23 mouse cellular contexts compared by ENCODE assay signal in the genomic region with DNA sequence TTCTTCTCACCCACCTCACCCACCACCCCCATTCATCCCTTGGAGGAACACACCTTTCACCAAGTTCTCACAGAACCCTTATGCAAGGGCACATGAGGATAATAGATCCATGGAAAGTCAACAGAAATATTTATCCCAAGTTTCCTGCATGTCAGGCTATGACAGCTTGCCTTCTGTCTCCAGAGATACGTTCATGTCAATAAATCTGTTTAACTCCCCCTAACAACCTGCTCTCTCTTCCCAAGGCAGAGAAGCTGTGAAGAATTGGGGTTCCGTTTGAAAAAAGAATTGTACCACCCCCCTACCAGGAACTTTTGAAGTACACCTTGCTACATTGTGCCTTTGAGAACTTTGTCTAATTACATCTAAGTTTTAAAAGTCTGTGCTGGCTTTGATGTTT.
"Had no signal": no experiment of that assay in that cellular context is flagged by ENCODE, and none has a peak within 500 bp of the region (broad histone marks: within the 10 kb centered on the region; RNA-seq: fewer than 3 reads in every experiment).

No protein-coding gene starts in this region.

- H3K4me2 ChIP-seq: heart, embryonic 12.5 days; hindbrain, embryonic 13.5 days; hindbrain, embryonic 15.5 days; kidney, embryonic 15.5 days; limb, embryonic 13.5 days; limb, embryonic 15.5 days; liver, embryonic 12.5 days had no signal

- H3K4me1 ChIP-seq: kidney, embryonic 15.5 days; limb, embryonic 13.5 days; limb, embryonic 15.5 days; liver, embryonic 12.5 days had no signal

- H3K9ac ChIP-seq: heart, embryonic 12.5 days; hindbrain, embryonic 13.5 days; hindbrain, embryonic 15.5 days; kidney, embryonic 15.5 days; limb, embryonic 13.5 days; limb, embryonic 15.5 days; liver, embryonic 12.5 days; liver, embryonic 14.5 days had no signal

- H3K4me3 ChIP-seq: gastrocnemius, adult 2 months; heart, embryonic 10.5 days; heart, embryonic 12.5 days; hindbrain, embryonic 13.5 days; hindbrain, embryonic 15.5 days; kidney, embryonic 15.5 days; limb, embryonic 13.5 days; limb, embryonic 15.5 days; liver, embryonic 12.5 days had no signal

- H3K9me3 ChIP-seq: heart, embryonic 10.5 days; heart, embryonic 12.5 days; hindbrain, embryonic 13.5 days; hindbrain, embryonic 15.5 days; kidney, embryonic 15.5 days; limb, embryonic 15.5 days; liver, embryonic 12.5 days had no signal

- DNase-seq: gastrocnemius, adult 2 months; gastrocnemius, postnatal 10 days; gastrocnemius, postnatal 25 days; heart, adult 18-20 months; heart, postnatal 10 days; kidney, adult 11 months; kidney, adult 2 months; kidney, adult 9 months; kidney, postnatal 14 days; kidney, postnatal 36 days; left cerebral cortex, postnatal 4 days had no signal

- H3K36me3 ChIP-seq: heart, embryonic 10.5 days; heart, embryonic 12.5 days; hindbrain, embryonic 13.5 days; hindbrain, embryonic 15.5 days; kidney, embryonic 15.5 days; limb, embryonic 13.5 days; limb, embryonic 15.5 days; liver, embryonic 12.5 days had no signal

- ATAC-seq: hindbrain, postnatal 0 days; intestine, embryonic 16.5 days; liver, embryonic 12.5 days had no signal

- H3K27me3 ChIP-seq: heart, embryonic 12.5 days; hindbrain, embryonic 13.5 days; hindbrain, embryonic 15.5 days; kidney, embryonic 15.5 days; limb, embryonic 13.5 days; limb, embryonic 15.5 days; liver, embryonic 12.5 days had no signal

- H3K27ac ChIP-seq: gastrocnemius, adult 2 months; heart, embryonic 10.5 days; hindbrain, embryonic 13.5 days; hindbrain, embryonic 15.5 days; hindbrain, postnatal 0 days; kidney, embryonic 15.5 days; kidney, postnatal 0 days; limb, embryonic 13.5 days; limb, embryonic 15.5 days; liver, embryonic 12.5 days; liver, embryonic 14.5 days had no signal
